Mouse (Mus musculus): ENCODE data around the gene Serpina3c.

- no peak for TF ChIP-seq POLR2A (IDR thresholded peaks at IDR 0.05; ENCODE audit: borderline replicate concordance, insufficient read depth, low read length)
- no peak for TF ChIP-seq CTCF (IDR thresholded peaks at IDR 0.05; ENCODE audit: borderline replicate concordance, insufficient read depth, low read depth, low read length)
Measured at GRCm38 (mm10) chr12:104185046-104185445, 31.4 kb upstream of the Serpina3c start.
